Mouse (Mus musculus): ENCODE measurements around the gene Fam219b. TPM values are rescaled to one million over a fixed set of nuclear protein-coding genes. Genes with fewer than 3 reads are reported as not detected.

The Fam219b gene
- polyA plus RNA-seq, 1 experiment from 2014 or later, result 19.7 TPM

GRCm38 (mm10) chr9:57554753-57555152 is 17.4 kb downstream of the Fam219b start:
- no peaks in the 10 kb centered on the region for H3K9me3 ChIP-seq (ENCODE audit: control insufficient read depth, low read length)
- no peak overlapping the region for H3K27ac ChIP-seq (ENCODE audit: low read depth, low read length)
- no peak overlapping the region for H3K4me2 ChIP-seq (replicated peaks; ENCODE audit: low read depth, low read length)
- peaks cover 8% of the 10 kb centered on the region; the same call in 1 of the 2 replicates for H3K4me1 ChIP-seq (ENCODE audit: control insufficient read depth, insufficient read depth, low read length)
- no peak overlapping the region for H3K9ac ChIP-seq (ENCODE audit: low read depth, low read length)
- H3K36me3 ChIP-seq (ENCODE audit: control insufficient read depth, insufficient read depth, low read length), result peaks cover 7% of the 10 kb centered on the region
- H3K27me3 ChIP-seq (ENCODE audit: control insufficient read depth, insufficient read depth, low read length), result no peaks in the 10 kb centered on the region
- no peak overlapping the region for H3K4me3 ChIP-seq (ENCODE audit: low read length)
- WGBS, result 42% methylated on average over 3 of the region's 3 CpGs
- ATAC-seq (ENCODE audit: low FRiP score, low TSS enrichment), result no peak

- ATAC-seq (ENCODE audit: low FRiP score, low TSS enrichment), result no peak
- Histone ChIP-seq H3K36me3 (ENCODE audit: control insufficient read depth, insufficient read depth, low read length) (no peaks in the 10 kb centered on the region), H3K9ac (ENCODE audit: low read depth, low read length) (no peak overlapping the region), H3K27me3 (ENCODE audit: control insufficient read depth, insufficient read depth, low read length) (no peaks in the 10 kb centered on the region), H3K9me3 (ENCODE audit: control insufficient read depth, low read length) (no peaks in the 10 kb centered on the region), H3K4me3 (ENCODE audit: low read length) (no peak overlapping the region), H3K4me1 (ENCODE audit: control insufficient read depth, insufficient read depth, low read length) (peaks cover 12% of the 10 kb centered on the region), H3K4me2 (replicated peaks; ENCODE audit: low read depth, low read length) (no peak overlapping the region), H3K27ac (ENCODE audit: low read depth, low read length) (no peak overlapping the region)
- 82% methylated on average over 3 of the region's 3 CpGs for WGBS
These were observed 19.9 kb downstream of the Fam219b start for GRCm38 (mm10) chr9:57557215-57557614.

- no peak for ATAC-seq (ENCODE audit: low FRiP score, low TSS enrichment)
- no peaks in the 10 kb centered on the region for H3K36me3 ChIP-seq (ENCODE audit: control insufficient read depth, insufficient read depth, low read length)
- peaks cover 16% of the 10 kb centered on the region for H3K4me1 ChIP-seq (ENCODE audit: control insufficient read depth, insufficient read depth, low read length)
- H3K27ac ChIP-seq (ENCODE audit: low read depth, low read length), result no peak overlapping the region
- 84% methylated on average over 4 of the region's 4 CpGs for WGBS
- no peaks in the 10 kb centered on the region for H3K27me3 ChIP-seq (ENCODE audit: control insufficient read depth, insufficient read depth, low read length)
- H3K4me3 ChIP-seq (ENCODE audit: low read length), result no peak overlapping the region
- no peak overlapping the region for H3K9ac ChIP-seq (ENCODE audit: low read depth, low read length)
- H3K9me3 ChIP-seq (ENCODE audit: control insufficient read depth, low read length), result no peaks in the 10 kb centered on the region
- no peak overlapping the region for H3K4me2 ChIP-seq (replicated peaks; ENCODE audit: low read depth, low read length)
These were observed 21.3 kb downstream of the Fam219b start for GRCm38 (mm10) chr9:57558625-57559024.

- WGBS, result 67% methylated on average over 2 of the region's 2 CpGs
- Histone ChIP-seq H3K9ac (ENCODE audit: low read depth, low read length) (no peak overlapping the region), H3K4me3 (ENCODE audit: low read length) (no peak overlapping the region), H3K9me3 (ENCODE audit: control insufficient read depth, low read length) (no peaks in the 10 kb centered on the region), H3K4me1 (ENCODE audit: control insufficient read depth, insufficient read depth, low read length) (peaks cover 16% of the 10 kb centered on the region), H3K4me2 (replicated peaks; ENCODE audit: low read depth, low read length) (no peak overlapping the region), H3K27me3 (ENCODE audit: control insufficient read depth, insufficient read depth, low read length) (no peaks in the 10 kb centered on the region), H3K36me3 (ENCODE audit: control insufficient read depth, insufficient read depth, low read length) (no peaks in the 10 kb centered on the region), H3K27ac (ENCODE audit: low read depth, low read length) (no peak overlapping the region)
- ATAC-seq (ENCODE audit: low FRiP score, low TSS enrichment), result no peak
These were observed 22.2 kb downstream of the Fam219b start for GRCm38 (mm10) chr9:57559568-57559967.

GRCm38 (mm10) chr9:57560263-57560662 is 22.9 kb downstream of the Fam219b start:
- ATAC-seq (ENCODE audit: low FRiP score, low TSS enrichment), result no peak
- H3K36me3 ChIP-seq (ENCODE audit: control insufficient read depth, insufficient read depth, low read length), result no peaks in the 10 kb centered on the region
- no peaks in the 10 kb centered on the region for H3K27me3 ChIP-seq (ENCODE audit: control insufficient read depth, insufficient read depth, low read length)
- no peaks in the 10 kb centered on the region for H3K9me3 ChIP-seq (ENCODE audit: control insufficient read depth, low read length)
- H3K4me1 ChIP-seq (ENCODE audit: control insufficient read depth, insufficient read depth, low read length), result peaks cover 16% of the 10 kb centered on the region
- peak overlapping the region; percentile 75 for H3K4me3 ChIP-seq (ENCODE audit: low read length)
- H3K9ac ChIP-seq (ENCODE audit: low read depth, low read length), result peak overlapping the region; percentile 76; the same call in 1 of the 2 replicates
- no peak overlapping the region for H3K27ac ChIP-seq (ENCODE audit: low read depth, low read length)
- peak overlapping the region; percentile 77 for H3K4me2 ChIP-seq (replicated peaks; ENCODE audit: low read depth, low read length)
- 26% methylated on average over 7 of the region's 7 CpGs for WGBS

GRCm38 (mm10) chr9:57560861-57561710 is 23.8 kb downstream of the Fam219b start, which contains the start of gene Scamp2:
Gene Scamp2 (plus strand): TSS chr9:57560943.
- no peaks in the 10 kb centered on the region for H3K27me3 ChIP-seq (ENCODE audit: control insufficient read depth, insufficient read depth, low read length)
- peak within 1 kb of the TSS; percentile 76 for H3K9ac ChIP-seq (ENCODE audit: low read depth, low read length)
- H3K4me2 ChIP-seq (replicated peaks; ENCODE audit: low read depth, low read length), result peak within 1 kb of the TSS; percentile 77
- WGBS, result under 1% methylated on average over 37 of the region's 37 CpGs
- no peaks in the 10 kb centered on the region for H3K9me3 ChIP-seq (ENCODE audit: control insufficient read depth, low read length)
- peak; percentile 98 for ATAC-seq (ENCODE audit: low FRiP score, low TSS enrichment)
- H3K4me3 ChIP-seq (ENCODE audit: low read length), result peak within 1 kb of the TSS; percentile 75
- peak within 1 kb of the TSS; percentile 67; the same call in 1 of the 2 replicates for H3K27ac ChIP-seq (ENCODE audit: low read depth, low read length)
- peaks cover 21% of the 10 kb centered on the region for H3K4me1 ChIP-seq (ENCODE audit: control insufficient read depth, insufficient read depth, low read length)
- H3K36me3 ChIP-seq (ENCODE audit: control insufficient read depth, insufficient read depth, low read length), result no peaks in the 10 kb centered on the region

GRCm38 (mm10) chr9:57561711-57562099 is 24.4 kb downstream of the Fam219b start:
- Histone ChIP-seq H3K4me1 (ENCODE audit: control insufficient read depth, insufficient read depth, low read length) (peaks cover 22% of the 10 kb centered on the region), H3K9me3 (ENCODE audit: control insufficient read depth, low read length) (no peaks in the 10 kb centered on the region), H3K9ac (ENCODE audit: low read depth, low read length) (peak overlapping the region; percentile 76), H3K27me3 (ENCODE audit: control insufficient read depth, insufficient read depth, low read length) (no peaks in the 10 kb centered on the region), H3K4me3 (ENCODE audit: low read length) (peak overlapping the region; percentile 75), H3K4me2 (replicated peaks; ENCODE audit: low read depth, low read length) (peak overlapping the region; percentile 77), H3K27ac (ENCODE audit: low read depth, low read length) (0 out of 2 replicates have a peak overlapping the region, but pooled peaks have one; percentile 37), H3K36me3 (ENCODE audit: control insufficient read depth, insufficient read depth, low read length) (no peaks in the 10 kb centered on the region)
- 80% methylated on average over 13 of the region's 13 CpGs for WGBS
- ATAC-seq (ENCODE audit: low FRiP score, low TSS enrichment), result no peak

GRCm38 (mm10) chr9:57562896-57563372 is 25.6 kb downstream of the Fam219b start:
- no peak overlapping the region for H3K9ac ChIP-seq (ENCODE audit: low read depth, low read length)
- no peak for ATAC-seq (ENCODE audit: low FRiP score, low TSS enrichment)
- peak overlapping the region; percentile 1; the same call in 1 of the 2 replicates for H3K4me2 ChIP-seq (replicated peaks; ENCODE audit: low read depth, low read length)
- no peak overlapping the region for H3K4me3 ChIP-seq (ENCODE audit: low read length)
- peaks cover 1% of the 10 kb centered on the region; the same call in 1 of the 2 replicates for H3K36me3 ChIP-seq (ENCODE audit: control insufficient read depth, insufficient read depth, low read length)
- H3K27ac ChIP-seq (ENCODE audit: low read depth, low read length), result peak overlapping the region; percentile 18; the same call in 1 of the 2 replicates
- WGBS, result 52% methylated on average over 4 of the region's 4 CpGs
- peaks cover 22% of the 10 kb centered on the region for H3K4me1 ChIP-seq (ENCODE audit: control insufficient read depth, insufficient read depth, low read length)
- no peaks in the 10 kb centered on the region for H3K9me3 ChIP-seq (ENCODE audit: control insufficient read depth, low read length)
- no peaks in the 10 kb centered on the region for H3K27me3 ChIP-seq (ENCODE audit: control insufficient read depth, insufficient read depth, low read length)

- Histone ChIP-seq H3K4me3 (ENCODE audit: low read length) (no peak overlapping the region), H3K9ac (ENCODE audit: low read depth, low read length) (no peak overlapping the region), H3K27me3 (ENCODE audit: control insufficient read depth, insufficient read depth, low read length) (no peaks in the 10 kb centered on the region), H3K36me3 (ENCODE audit: control insufficient read depth, insufficient read depth, low read length) (peaks cover 12% of the 10 kb centered on the region; the same call in 1 of the 2 replicates), H3K9me3 (ENCODE audit: control insufficient read depth, low read length) (no peaks in the 10 kb centered on the region), H3K4me1 (ENCODE audit: control insufficient read depth, insufficient read depth, low read length) (peaks cover 22% of the 10 kb centered on the region), H3K4me2 (replicated peaks; ENCODE audit: low read depth, low read length) (no peak overlapping the region), H3K27ac (ENCODE audit: low read depth, low read length) (no peak overlapping the region; the same call in 1 of the 2 replicates)
- no peak for ATAC-seq (ENCODE audit: low FRiP score, low TSS enrichment)
- WGBS, result 48% methylated on average over 6 of the region's 6 CpGs
These were observed 27.3 kb downstream of the Fam219b start for GRCm38 (mm10) chr9:57564609-57565008.
